ENCODE assay signal across 26 mouse cellular contexts in the genomic region with DNA sequence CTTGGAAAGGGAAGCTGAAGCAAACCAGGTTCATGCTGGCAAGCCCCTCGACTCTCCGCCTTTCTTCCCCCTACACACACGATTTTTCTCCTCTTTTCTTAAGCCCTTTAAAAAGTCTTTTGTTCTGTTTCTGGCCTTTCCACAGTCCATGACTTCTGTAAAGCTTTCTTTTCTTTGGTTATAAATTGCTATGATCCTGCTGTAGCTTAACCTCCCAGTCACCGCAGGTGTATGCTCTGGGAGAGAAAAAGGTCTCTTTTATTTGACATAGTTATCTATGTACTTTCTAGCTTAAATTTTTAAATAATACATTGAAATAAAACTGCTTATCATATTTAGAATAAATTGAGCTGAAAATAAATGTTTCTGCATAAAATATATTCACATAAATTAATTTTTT.
"Had no signal": no experiment of that assay in that cellular context is flagged by ENCODE, and none has a peak within 500 bp of the region (broad histone marks: within the 10 kb centered on the region; RNA-seq: fewer than 3 reads in every experiment).

No protein-coding gene starts in this region.

- H3K27ac ChIP-seq: heart, adult 2 months; heart, embryonic 13.5 days; heart, embryonic 15.5 days; hindbrain, embryonic 13.5 days; hindbrain, embryonic 15.5 days; hindbrain, postnatal 0 days; kidney, embryonic 15.5 days; kidney, postnatal 0 days; limb, embryonic 13.5 days; limb, embryonic 15.5 days; liver, embryonic 12.5 days had no signal

- H3K9me3 ChIP-seq: heart, embryonic 13.5 days; heart, embryonic 15.5 days; hindbrain, embryonic 13.5 days; hindbrain, embryonic 15.5 days; kidney, embryonic 15.5 days; limb, embryonic 13.5 days; limb, embryonic 15.5 days; liver, embryonic 12.5 days had no signal

- H3K9ac ChIP-seq: heart, embryonic 13.5 days; heart, embryonic 15.5 days; hindbrain, embryonic 13.5 days; hindbrain, embryonic 15.5 days; kidney, embryonic 15.5 days; limb, embryonic 13.5 days; limb, embryonic 15.5 days; liver, embryonic 12.5 days had no signal

- H3K4me1 ChIP-seq: heart, embryonic 13.5 days; heart, embryonic 15.5 days; hindbrain, embryonic 13.5 days; hindbrain, embryonic 15.5 days; kidney, embryonic 15.5 days; limb, embryonic 13.5 days; limb, embryonic 15.5 days; liver, embryonic 12.5 days had no signal

- H3K27me3 ChIP-seq: heart, embryonic 13.5 days; heart, embryonic 15.5 days; hindbrain, embryonic 13.5 days; hindbrain, embryonic 15.5 days; kidney, embryonic 15.5 days; limb, embryonic 13.5 days; limb, embryonic 15.5 days; liver, embryonic 12.5 days had no signal

- ATAC-seq: hindbrain, postnatal 0 days; intestine, embryonic 16.5 days; liver, embryonic 12.5 days had no signal

- H3K4me3 ChIP-seq: heart, adult 2 months; heart, embryonic 13.5 days; heart, embryonic 15.5 days; hindbrain, embryonic 13.5 days; hindbrain, embryonic 15.5 days; kidney, embryonic 15.5 days; limb, embryonic 13.5 days; limb, embryonic 15.5 days; liver, embryonic 12.5 days had no signal

- H3K4me2 ChIP-seq: heart, embryonic 11.5 days; heart, embryonic 13.5 days; heart, embryonic 15.5 days; hindbrain, embryonic 13.5 days; hindbrain, embryonic 15.5 days; kidney, embryonic 15.5 days; limb, embryonic 13.5 days; limb, embryonic 15.5 days; liver, embryonic 12.5 days had no signal

- H3K36me3 ChIP-seq: heart, embryonic 13.5 days; heart, embryonic 15.5 days; hindbrain, embryonic 13.5 days; hindbrain, embryonic 15.5 days; kidney, embryonic 15.5 days; limb, embryonic 13.5 days; limb, embryonic 15.5 days; liver, embryonic 12.5 days had no signal

- DNase-seq: gastrocnemius, postnatal 14 days; gastrocnemius, postnatal 36 days; heart, adult 11 months; heart, adult 2 months; heart, postnatal 14 days; heart, postnatal 36 days; kidney, adult 11 months; kidney, adult 2 months; kidney, adult 9 months; kidney, postnatal 14 days; kidney, postnatal 36 days; layer of hippocampus, adult 9-11 months; layer of hippocampus, postnatal 36 days; left cerebral cortex, postnatal 4 days had no signal
